Mouse (Mus musculus): ENCODE results near the gene Syt12. TPM values are rescaled to one million over a fixed set of nuclear protein-coding genes. Genes with fewer than 3 reads are reported as not detected.
A peak's percentile ranks its signal among the peaks of the same experiment; 100 is the strongest.

The Syt12 gene
- total RNA-seq (2012; rRNA removed): not detected in 2 replicates
- not detected for polyA plus RNA-seq (2012; ENCODE audit: insufficient read depth in 1 of 2, insufficient read length in 2 of 2, low read depth in 1 of 2, low replicate concordance in 2 of 2, missing spikeins in 1 of 2)

DNA sequence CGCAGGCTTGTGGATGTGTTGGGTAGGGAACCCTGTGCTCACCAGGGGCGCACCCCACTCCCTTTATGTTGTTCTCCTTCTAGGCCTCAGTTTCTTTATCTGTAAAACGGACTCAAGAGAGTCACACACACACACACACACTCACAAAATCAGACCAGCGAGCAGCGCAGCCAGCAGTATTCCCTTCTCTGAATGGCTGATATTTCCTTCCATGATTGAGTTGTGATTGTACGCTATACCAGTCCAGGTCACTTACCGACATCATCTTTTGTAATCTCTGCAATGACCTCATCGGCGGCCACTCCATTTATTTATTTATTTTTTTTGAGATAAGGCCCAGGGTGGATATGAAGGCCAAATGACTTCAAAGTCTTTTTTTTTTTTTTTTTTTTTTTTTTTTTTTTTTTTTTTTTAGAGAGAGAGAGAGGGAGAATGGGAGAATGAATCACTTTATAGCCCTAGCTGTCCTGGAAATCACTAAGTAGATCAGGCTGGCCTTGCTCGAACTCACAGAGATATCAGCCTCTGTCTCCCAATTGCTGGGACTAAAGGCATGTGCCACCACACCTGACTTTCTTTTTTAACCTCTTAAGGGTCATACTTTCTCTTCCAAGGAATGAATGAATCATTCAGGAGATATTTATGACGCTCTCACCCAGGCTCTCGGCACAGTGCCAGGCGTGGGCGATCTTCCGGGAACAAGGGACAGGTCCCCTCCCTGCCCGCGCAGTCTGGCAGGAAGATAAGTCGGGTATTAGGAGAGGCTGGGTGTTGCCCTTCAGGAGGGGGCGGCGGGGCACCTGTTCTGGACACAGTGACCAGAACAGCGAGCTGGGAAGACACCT, at the start of gene Syt12:
Syt12 (minus strand) TSS at position 103 of the 845 bp plus-strand sequence.
- Histone ChIP-seq H3K9me3 (replicated peaks; ENCODE audit: insufficient read depth, low read length) (no peaks in the 10 kb centered on the region), H3K27ac (ENCODE audit: control insufficient read depth, low read depth, low read length) (no peak within 1 kb of the TSS), H3K4me3 (ENCODE audit: control insufficient read depth in 1 of 2, insufficient read depth in 1 of 2, low read depth in 2 of 2, low read length in 2 of 2) (peak within 1 kb of the TSS; percentile 15 to 33; a peak in 3 of 4 replicates), H3K27me3 (ENCODE audit: control insufficient read depth in 1 of 2, insufficient read depth in 2 of 2, low read length in 2 of 2) (peaks cover 0 to 1% of the 10 kb centered on the region in 2 experiments; a peak in 1 of 4 replicates), H3K79me2 (ENCODE audit: control insufficient read depth, insufficient read depth, low read length, poor library complexity) (no peaks in the 10 kb centered on the region), H3K9ac (ENCODE audit: control insufficient read depth, low read depth, low read length, poor library complexity, severe bottlenecking) (peak within 1 kb of the TSS; percentile 23; the same call in 1 of the 2 replicates), H3K4me1 (ENCODE audit: control insufficient read depth in 1 of 2, insufficient read depth in 2 of 2, low read length in 2 of 2) (peaks cover 0 to 7% of the 10 kb centered on the region in 2 experiments; a peak in 2 of 4 replicates), H3K36me3 (ENCODE audit: control insufficient read depth in 1 of 2, insufficient read depth in 2 of 2, low read length in 2 of 2) (peaks cover 0 to 2% of the 10 kb centered on the region in 2 experiments; a peak in 1 of 4 replicates)
- TF ChIP-seq EP300 (IDR thresholded peaks at IDR 0.05; ENCODE audit: low read depth in 1 of 2, low read length in 2 of 2) (peak; percentile 49 to 62), ZNF384 (IDR thresholded peaks at IDR 0.05; ENCODE audit: low read depth, low read length) (0 out of 2 replicates have a peak, but pooled peaks have one; percentile 29), POLR2AphosphoS2 (IDR thresholded peaks at IDR 0.05; ENCODE audit: low read length) (no peak), CHD1 (IDR thresholded peaks at IDR 0.05; ENCODE audit: low read depth, low read length) (no peak), ETS1 (IDR thresholded peaks at IDR 0.05; ENCODE audit: low read depth, low read length) (peak; percentile 44; the same call in 1 of the 2 replicates)
- peak; percentile 67 for DNase-seq (ENCODE audit: low read depth, low spot score)

GRCm38 (mm10) chr19:4521426-4522050, 44.3 kb upstream of the Syt12 start:
- Histone ChIP-seq H3K27ac (ENCODE audit: control insufficient read depth, low read depth, low read length) (no peak overlapping the region), H3K79me2 (ENCODE audit: control insufficient read depth, insufficient read depth, low read length, poor library complexity) (no peaks in the 10 kb centered on the region), H3K4me1 (ENCODE audit: control insufficient read depth in 1 of 2, insufficient read depth in 2 of 2, low read length in 2 of 2) (no peaks in the 10 kb centered on the region), H3K4me3 (ENCODE audit: control insufficient read depth in 1 of 2, insufficient read depth in 1 of 2, low read depth in 2 of 2, low read length in 2 of 2) (no peak overlapping the region), H3K9me3 (replicated peaks; ENCODE audit: insufficient read depth, low read length) (no peaks in the 10 kb centered on the region), H3K36me3 (ENCODE audit: control insufficient read depth in 1 of 2, insufficient read depth in 2 of 2, low read length in 2 of 2) (no peaks in the 10 kb centered on the region), H3K9ac (ENCODE audit: control insufficient read depth, low read depth, low read length, poor library complexity, severe bottlenecking) (no peak overlapping the region), H3K27me3 (ENCODE audit: control insufficient read depth in 1 of 2, insufficient read depth in 2 of 2, low read length in 2 of 2) (no peaks in the 10 kb centered on the region)
- DNase-seq (ENCODE audit: low read depth, low spot score): no peak
- TF ChIP-seq ZKSCAN1 (IDR thresholded peaks at IDR 0.05; ENCODE audit: low read depth, low read length) (no peak), ZNF384 (IDR thresholded peaks at IDR 0.05; ENCODE audit: low read depth, low read length) (no peak), TBP (IDR thresholded peaks at IDR 0.05; ENCODE audit: low read depth, low read length) (no peak), MAX (IDR thresholded peaks at IDR 0.05; ENCODE audit: low read length) (no peak), KAT2A (conservative IDR thresholded peaks at IDR 0.05; ENCODE audit: low read depth, low read length) (no peak), GATA1 (IDR thresholded peaks at IDR 0.05; ENCODE audit: low read depth, low read length) (no peak), MEF2A (IDR thresholded peaks at IDR 0.05; ENCODE audit: extremely low read depth, insufficient replicate concordance, low read depth, low read length, poor library complexity, severe bottlenecking) (no peak), EP300 (IDR thresholded peaks at IDR 0.05; ENCODE audit: low read depth in 1 of 2, low read length in 2 of 2) (no peak), ELF1 (IDR thresholded peaks at IDR 0.05; ENCODE audit: low read depth, low read length) (no peak), CTCF (IDR thresholded peaks at IDR 0.05 in 2 of 3, conservative IDR thresholded peaks at IDR 0.05 in 1 of 3; ENCODE audit: control insufficient read depth in 1 of 3, insufficient read depth in 1 of 3, low read depth in 2 of 3, low read length in 3 of 3, poor library complexity in 1 of 3, severe bottlenecking in 1 of 3) (no peak), TCF12 (IDR thresholded peaks at IDR 0.05; ENCODE audit: low read depth, low read length) (no peak), ETS1 (IDR thresholded peaks at IDR 0.05; ENCODE audit: low read depth, low read length) (no peak)
